Mouse (Mus musculus): ENCODE data around the gene Chaf1a. TPM values are rescaled to one million over a fixed set of nuclear protein-coding genes. Genes with fewer than 3 reads are reported as not detected.
A peak's percentile ranks its signal among the peaks of the same experiment; 100 is the strongest.

Chaf1a gene
- total RNA-seq, 2 experiments from 2014 or later, result 6.8 to 8.8 TPM

GRCm38 (mm10) chr17:56110571-56110970, 70.3 kb downstream of the Chaf1a start:
- intact Hi-C loops (cut with DNase I), result no loop called here
- peak; percentile 78 for DNase-seq

DNA sequence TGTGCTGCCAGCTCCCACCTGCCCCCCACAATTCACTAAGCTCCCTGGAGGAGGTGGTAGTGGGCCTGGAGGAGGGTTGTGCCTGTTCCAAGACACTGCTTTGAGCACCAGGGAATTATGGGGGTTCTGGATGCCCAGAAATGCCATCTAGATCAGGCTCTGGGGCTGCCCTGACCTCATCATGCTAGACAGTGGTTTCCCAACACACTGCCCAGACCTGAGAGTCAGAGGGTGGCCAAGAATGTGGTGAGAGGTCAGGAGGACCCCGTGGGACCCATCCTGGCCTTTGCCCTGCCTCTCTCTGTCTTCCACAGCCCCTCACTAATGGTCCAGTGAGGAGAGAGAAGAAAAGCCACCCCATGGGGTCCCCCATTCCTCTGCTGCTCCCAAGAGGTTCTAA, 70.8 kb downstream of the Chaf1a start:
- intact Hi-C loops (cut with DNase I), result no loop called here
- DNase-seq, result no peak

GRCm38 (mm10) chr17:56111864-56112263, 71.6 kb downstream of the Chaf1a start:
- intact Hi-C loops (cut with DNase I), result no loop called here
- DNase-seq, result peak; percentile 73

DNA sequence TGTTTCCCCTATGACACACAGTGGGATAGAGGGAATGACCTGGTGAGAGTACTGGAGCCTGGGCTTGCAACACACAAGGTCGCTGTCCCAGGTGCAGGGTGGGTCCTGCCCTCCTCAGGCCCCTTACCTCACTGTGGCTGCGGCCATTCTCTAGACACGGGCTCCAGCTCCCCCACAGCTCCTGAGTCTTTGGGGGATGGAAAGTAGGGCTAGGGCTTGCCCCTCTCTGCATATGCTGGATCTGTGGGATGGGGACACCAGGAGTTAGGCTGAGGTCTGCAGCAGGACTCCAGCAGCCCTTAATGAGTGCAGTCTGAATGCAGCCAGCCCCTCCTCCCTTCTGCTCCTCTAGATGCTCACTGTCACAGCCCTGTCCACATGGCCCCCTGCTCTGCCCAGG, 72.5 kb downstream of the Chaf1a start:
- intact Hi-C loops (cut with DNase I), result no loop called here
- DNase-seq, result no peak

DNA sequence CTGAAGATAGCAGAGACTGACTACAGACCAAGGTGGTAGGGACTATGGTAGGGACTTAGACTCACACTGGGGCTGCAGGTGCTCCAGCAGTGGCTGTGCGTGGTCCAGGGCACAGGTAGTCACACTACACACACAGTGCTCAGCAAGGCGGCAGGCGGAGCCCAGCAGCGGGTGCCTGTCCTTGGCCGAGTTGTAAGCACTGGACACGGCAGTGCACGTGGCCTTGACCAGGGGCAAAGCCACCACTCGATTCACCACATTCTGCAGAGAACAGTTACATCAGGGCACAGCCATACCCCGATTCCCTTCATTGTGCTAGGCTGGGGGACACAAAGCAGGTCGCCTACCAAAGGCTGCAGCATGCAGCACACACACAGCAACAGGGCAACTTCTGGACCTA, 76.0 kb downstream of the Chaf1a start:
- intact Hi-C loops (cut with DNase I), result no loop called here
- no peak for DNase-seq

- DNase-seq, result peak; percentile 54
- intact Hi-C loops (cut with DNase I), result no loop called here
Measured at GRCm38 (mm10) chr17:56117251-56117710, 77.0 kb downstream of the Chaf1a start, which contains the start of gene Plin5. Plin5 (minus strand) TSS chr17:56117596.

- DNase-seq, result no peak
- intact Hi-C loops (cut with DNase I), result no loop called here
Measured at GRCm38 (mm10) chr17:56119431-56119830, 79.2 kb downstream of the Chaf1a start.

DNA sequence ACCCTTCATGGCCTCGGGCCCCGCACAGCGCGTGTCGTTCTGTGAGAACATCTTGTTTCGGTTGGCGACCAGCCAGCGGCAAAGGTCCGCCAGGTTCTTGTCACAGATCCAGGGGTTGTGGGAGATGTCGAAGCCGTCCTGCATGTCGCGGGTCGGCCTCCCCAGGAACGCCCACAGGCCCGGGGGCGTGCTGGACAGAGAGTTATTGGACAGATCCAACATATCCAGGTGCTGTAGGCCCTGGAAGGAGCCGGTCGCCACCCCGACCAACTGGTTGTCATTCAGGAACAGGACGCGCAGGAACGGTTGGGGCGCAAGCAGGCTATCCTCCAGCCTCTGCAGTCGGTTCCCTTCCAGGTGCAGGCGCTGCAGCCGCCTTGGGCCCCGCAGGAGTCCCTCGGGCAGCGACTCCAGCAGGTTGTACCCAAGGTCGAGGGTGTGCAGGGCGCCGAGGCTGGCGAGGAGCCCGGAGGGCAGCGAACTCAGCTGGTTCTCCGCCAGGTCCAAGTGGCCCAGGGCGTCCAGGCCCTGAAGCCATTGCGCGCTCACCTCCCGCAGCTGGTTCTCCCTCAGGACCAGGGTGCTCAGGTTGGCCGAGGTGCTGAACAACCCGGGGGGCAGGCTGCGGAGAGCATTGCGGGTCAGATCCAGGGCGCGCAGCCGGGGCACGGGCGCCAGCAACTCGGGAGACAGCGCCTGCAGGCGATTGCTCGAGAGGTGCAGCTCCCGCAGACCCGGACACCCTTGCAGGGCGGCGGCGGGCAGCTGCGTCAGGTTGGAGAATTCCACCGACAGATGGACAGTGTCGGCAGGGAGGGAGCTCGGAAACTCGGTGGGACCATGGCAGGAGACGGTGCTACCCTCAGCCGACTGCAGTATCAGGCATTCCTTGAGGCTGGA, 80.0 kb downstream of the Chaf1a start:
- peak; percentile 48 for DNase-seq
- intact Hi-C loops (cut with DNase I), result no loop called here

- no peak for DNase-seq
- intact Hi-C loops (cut with DNase I), result no loop called here
Measured at GRCm38 (mm10) chr17:56121826-56122225, 81.6 kb downstream of the Chaf1a start, which contains the start of gene Lrg1. Lrg1 (minus strand) TSS chr17:56122001.

Other genes starting within 250 kb of the Chaf1a start
- gene Zfp119a, start 161.5 kb upstream of the Chaf1a start, total RNA-seq (2021), result 1 to 10 TPM; 8.7 to 9.1 TPM
- 10 to 100 TPM; 10.8 to 11.4 TPM for gene Zfp959, start 148.3 kb upstream of the Chaf1a start, total RNA-seq (2021)
- gene Zfp119b, start 90.9 kb upstream of the Chaf1a start, total RNA-seq (2021), result 1 to 10 TPM; 4.4 to 5.7 TPM
- gene Ebi3, start 87.8 kb upstream of the Chaf1a start, total RNA-seq (2021), result 1 to 10 TPM; 4.9 to 5.9 TPM
- 10 to 100 TPM; 16.7 to 18.2 TPM for gene Yju2, start 81.3 kb upstream of the Chaf1a start, total RNA-seq (2021)
- gene Shd, start 70.0 kb upstream of the Chaf1a start, total RNA-seq (2021), result 100 to 1,000 TPM in 1 of 2 experiments, 10 to 100 TPM in 1; 99.6 to 101 TPM
- gene Fsd1, start 53.9 kb upstream of the Chaf1a start, total RNA-seq (2021), result 100 to 1,000 TPM; 110 to 119 TPM
- 1 to 10 TPM; 3.8 to 4.6 TPM for gene Stap2, start 34.9 kb upstream of the Chaf1a start, total RNA-seq (2021)
- gene Mpnd, start 34.7 kb upstream of the Chaf1a start, total RNA-seq (2021), result 100 to 1,000 TPM in 1 of 2 experiments, 10 to 100 TPM in 1; 92.6 to 121 TPM
- 10 to 100 TPM; 53.6 to 55.3 TPM for gene Sh3gl1, start 3.8 kb upstream of the Chaf1a start, total RNA-seq (2021)
- gene Ubxn6, start 34.6 kb downstream of the Chaf1a start, total RNA-seq (2021), result 10 to 100 TPM; 69.1 to 78.9 TPM
- gene Hdgfl2, start 39.2 kb downstream of the Chaf1a start, total RNA-seq (2021), result 100 to 1,000 TPM; 109 to 117 TPM
- gene Plin4, start 69.4 kb downstream of the Chaf1a start, total RNA-seq (2021), result under 1 TPM; 0.20 to 0.24 TPM
- 1 to 10 TPM; 1.2 to 1.9 TPM for gene Plin5, start 77.2 kb downstream of the Chaf1a start, total RNA-seq (2021)
- not detected for gene Lrg1, start 81.6 kb downstream of the Chaf1a start, total RNA-seq (2021)
- gene Sema6b, start 99.9 kb downstream of the Chaf1a start, total RNA-seq (2021), result 10 to 100 TPM; 91.1 to 95.7 TPM
- gene Tnfaip8l1, start 122.0 kb downstream of the Chaf1a start, total RNA-seq (2021), result 10 to 100 TPM; 11.1 TPM
- gene Mydgf, start 143.5 kb downstream of the Chaf1a start, total RNA-seq (2021), result 10 to 100 TPM; 45.9 to 47.6 TPM
- 10 to 100 TPM; 48.9 to 50.2 TPM for gene Dpp9, start 178.5 kb downstream of the Chaf1a start, total RNA-seq (2021)
- gene Fem1a, start 216.4 kb downstream of the Chaf1a start, total RNA-seq (2021), result 10 to 100 TPM; 41.4 to 45.7 TPM
- gene Ticam1, start 236.3 kb downstream of the Chaf1a start, total RNA-seq (2021), result 1 to 10 TPM; 3.4 to 3.7 TPM